Mouse (Mus musculus) mouse embryonic stem cell (cell line): Measurements from ENCODE around the gene Chst11.

Source experiments
- in situ Hi-C, 2 experiments: fragments of 300-500 bp; cut with MboI; formaldehyde crosslinking; loops; 1 replicate in 1 of 2; 3 replicates in 1 of 2; pipeline ENCODE4 v1.14.3; 2019 to 2020; ENCODE audit warnings: low sequenced_read_pairs in 2 of 2, low pct_unique_long_range_greater_than_20kb in 1 of 2, mixed read lengths in 1 of 2; ENCODE audit not compliant: unreplicated experiment in 1 of 2

Gene Chst11

GRCm38 (mm10) chr10:82984950-82985699, at the start of gene Chst11:
Gene Chst11, plus strand, starts transcription at chr10:82985498.
- in situ Hi-C loops, result no loop called here

GRCm38 (mm10) chr10:82935774-82936173, 49.5 kb upstream of the Chst11 start:
- in situ Hi-C loops, result no loop called here

DNA sequence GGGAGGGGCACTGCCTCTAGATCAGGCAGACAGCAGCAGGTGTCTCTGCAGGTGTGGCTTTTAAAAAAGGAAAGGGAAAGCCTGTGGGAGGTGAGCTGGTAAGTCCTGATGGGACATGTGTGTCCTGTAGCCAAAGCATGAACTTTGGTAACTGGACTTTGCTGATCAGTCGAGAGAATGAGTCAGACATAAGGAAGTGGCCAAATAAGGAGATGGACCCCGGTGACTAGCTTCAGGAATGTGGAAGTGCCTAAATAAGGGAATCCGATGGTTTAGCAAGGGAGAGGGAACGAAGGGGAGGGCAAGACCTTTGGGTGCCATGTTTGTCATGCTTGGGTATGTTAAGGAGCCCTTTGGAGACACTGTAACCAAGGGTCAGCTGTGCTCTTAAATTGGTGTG, 31.9 kb upstream of the Chst11 start:
- in situ Hi-C loops, result no loop called here

DNA sequence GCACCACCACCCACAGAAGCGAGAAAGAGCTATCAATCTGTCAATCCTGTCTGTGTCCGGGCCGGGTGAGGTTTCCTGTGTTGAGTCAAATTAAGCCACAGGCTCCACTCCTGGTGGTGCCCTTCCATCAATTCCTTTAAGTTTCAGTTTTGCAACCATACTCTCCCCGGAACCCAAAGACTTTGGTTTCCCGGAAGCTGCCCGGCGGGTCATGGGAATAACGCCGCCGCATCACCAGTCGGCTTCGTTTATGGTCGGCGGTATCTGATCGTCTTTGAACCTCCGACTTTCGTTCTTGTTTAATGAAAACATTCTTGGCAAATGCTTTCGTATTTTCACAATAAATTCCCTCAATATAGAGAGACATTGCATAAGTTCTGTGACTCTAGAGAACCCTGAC, 30.2 kb upstream of the Chst11 start:
- in situ Hi-C loops, result no loop called here

- in situ Hi-C loops, result no loop called here
Observed at GRCm38 (mm10) chr10:82958218-82958761, 27.0 kb upstream of the Chst11 start.

DNA sequence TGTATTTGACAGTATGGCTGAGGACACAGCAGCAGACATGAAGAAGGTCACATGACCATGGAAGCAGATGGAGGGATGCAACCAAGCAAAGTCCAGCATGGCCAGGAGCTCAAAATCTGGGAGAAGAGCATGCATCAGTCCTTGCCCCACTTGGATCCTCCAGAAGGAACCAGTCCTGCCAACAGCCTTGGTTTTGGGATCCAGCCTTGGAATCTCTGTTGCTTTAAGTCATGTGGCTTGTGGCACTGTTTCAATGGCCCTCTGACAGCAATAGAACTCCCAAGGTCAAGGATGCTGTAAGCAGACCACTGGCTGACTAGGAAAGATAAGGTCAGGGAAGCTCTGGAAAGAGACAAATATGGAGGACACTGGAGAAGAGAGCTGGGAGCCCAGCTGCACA, 26.0 kb upstream of the Chst11 start:
- in situ Hi-C loops, result no loop called here

GRCm38 (mm10) chr10:82961302-82961701, 24.0 kb upstream of the Chst11 start:
- in situ Hi-C loops, result no loop called here

DNA sequence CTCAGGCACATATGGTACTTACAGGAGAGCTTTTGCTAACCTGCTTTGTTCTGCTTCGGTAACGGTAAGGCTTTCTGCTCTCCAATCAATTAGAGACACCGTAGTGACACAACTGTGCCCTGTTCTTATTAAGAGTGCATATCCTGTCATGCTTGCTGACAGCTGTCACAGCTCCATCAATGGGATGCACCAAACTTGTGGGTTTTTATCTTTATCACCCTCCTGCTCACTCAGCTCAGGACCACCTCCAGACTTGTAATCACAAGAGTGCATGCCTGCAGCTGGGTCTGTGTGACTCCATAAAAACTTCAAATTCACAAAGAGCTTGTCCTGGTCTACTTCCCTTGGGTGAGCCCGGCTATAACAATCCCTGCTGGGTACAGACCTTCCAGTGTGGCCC, 23.3 kb upstream of the Chst11 start:
- in situ Hi-C loops, result no loop called here

DNA sequence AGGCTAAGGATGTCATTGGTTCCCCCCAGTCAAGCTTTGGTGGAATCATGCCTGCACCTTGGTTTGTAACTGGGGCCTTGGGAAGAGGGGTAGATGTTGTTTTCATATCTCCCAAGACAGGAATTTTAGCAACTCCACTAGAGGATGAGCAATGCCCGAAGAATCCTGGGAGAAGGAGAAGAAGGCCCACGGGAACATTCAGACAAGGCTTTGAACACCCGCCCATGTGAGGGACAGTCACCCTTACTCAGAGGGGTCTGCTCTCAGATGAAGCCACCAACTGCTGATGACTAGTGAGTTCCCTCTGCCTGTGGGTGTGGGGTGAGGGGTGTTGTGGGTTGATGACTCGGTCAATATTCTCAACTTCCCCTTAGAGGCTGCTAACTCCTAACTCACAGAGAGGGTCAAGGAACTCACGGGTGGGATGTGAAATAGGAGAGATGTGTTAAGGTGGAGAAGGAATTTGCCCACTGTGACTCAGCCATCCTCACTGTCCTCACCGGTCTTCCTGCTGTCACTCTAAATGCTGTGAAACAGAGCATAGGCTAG, 22.8 kb upstream of the Chst11 start:
- in situ Hi-C loops, result no loop called here

DNA sequence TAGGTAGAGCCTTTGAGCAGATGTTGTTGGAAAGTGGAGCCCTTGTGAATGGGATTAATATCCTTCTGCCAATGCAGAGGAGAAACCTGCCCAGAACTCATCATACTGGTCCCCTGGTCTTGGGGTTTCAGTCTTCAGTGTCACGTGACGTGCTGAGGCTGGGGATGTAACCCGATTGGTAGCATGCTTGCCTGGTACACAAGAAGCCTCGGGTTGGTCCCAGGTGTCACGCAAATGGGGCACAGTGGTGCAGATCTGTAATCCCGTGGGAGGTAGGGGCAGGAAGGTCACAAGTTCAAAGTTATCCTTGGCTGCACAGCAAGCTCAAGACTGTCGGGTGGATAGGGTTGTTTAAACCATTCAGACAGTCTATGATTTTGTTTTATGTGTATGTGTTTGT, 20.8 kb upstream of the Chst11 start:
- in situ Hi-C loops, result no loop called here

DNA sequence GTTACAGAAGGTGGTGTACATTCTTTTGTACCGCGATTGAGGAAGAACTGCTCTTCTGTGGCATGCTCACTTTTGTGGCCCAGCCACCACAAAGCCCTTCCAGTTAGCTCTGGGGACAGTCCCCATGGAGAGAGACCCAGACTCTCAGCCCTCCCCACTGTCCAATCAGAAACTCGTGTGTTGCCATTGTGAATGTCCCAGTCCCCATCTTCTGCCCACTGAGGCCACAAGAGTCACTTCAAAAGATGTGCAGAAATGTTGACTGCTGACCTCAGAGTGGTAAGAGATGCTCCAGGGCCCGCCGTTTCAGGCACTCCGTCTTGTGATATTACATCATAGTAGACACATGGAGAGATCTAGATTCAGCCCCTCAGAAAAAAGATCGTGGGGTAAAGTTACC, 18.6 kb upstream of the Chst11 start:
- in situ Hi-C loops, result no loop called here

DNA sequence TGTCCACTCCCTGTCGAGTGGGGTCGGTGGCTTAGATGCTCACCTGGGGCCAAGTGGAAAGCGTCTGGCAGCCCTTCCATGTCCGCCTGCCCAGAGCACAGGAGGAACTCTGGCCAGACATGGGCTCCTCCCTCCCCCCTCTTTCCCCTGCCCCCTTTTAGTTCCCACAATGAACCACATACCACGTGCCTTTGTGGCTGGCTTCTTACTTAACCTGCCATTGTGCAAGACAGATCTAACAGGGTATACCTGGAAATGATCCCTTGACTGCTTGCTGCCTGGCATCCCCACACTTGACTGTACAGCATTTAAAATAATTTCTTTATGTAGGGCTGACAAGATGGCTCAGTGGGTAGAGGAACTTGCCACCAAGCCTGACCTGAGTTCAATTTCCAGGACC, 15.7 kb upstream of the Chst11 start:
- in situ Hi-C loops, result no loop called here

DNA sequence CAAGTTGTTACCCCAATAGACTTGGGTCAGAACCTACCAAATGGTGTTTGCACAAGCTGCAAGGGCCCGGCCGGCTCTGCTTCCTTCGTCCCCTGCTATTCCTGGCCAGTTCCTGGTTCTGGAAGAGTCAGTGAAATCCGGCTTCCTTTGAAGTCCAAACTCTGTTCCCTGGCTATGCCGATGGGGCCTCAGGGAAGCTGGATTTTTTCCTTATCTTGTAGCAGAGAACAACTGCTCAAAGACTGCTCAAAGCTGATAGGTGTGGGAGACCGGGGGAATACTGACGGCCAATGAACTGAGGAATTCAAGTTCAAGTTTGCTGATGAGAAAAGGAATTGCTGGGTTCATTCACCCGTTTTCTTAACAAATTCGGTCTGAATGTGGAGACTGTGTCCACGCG, 13.7 kb upstream of the Chst11 start:
- in situ Hi-C loops, result no loop called here

- in situ Hi-C loops, result no loop called here
Observed at GRCm38 (mm10) chr10:82974201-82974600, 11.1 kb upstream of the Chst11 start.

GRCm38 (mm10) chr10:82974627-82975177, 10.6 kb upstream of the Chst11 start:
- in situ Hi-C loops, result no loop called here

GRCm38 (mm10) chr10:82975806-82976205, 9.5 kb upstream of the Chst11 start:
- in situ Hi-C loops, result no loop called here

DNA sequence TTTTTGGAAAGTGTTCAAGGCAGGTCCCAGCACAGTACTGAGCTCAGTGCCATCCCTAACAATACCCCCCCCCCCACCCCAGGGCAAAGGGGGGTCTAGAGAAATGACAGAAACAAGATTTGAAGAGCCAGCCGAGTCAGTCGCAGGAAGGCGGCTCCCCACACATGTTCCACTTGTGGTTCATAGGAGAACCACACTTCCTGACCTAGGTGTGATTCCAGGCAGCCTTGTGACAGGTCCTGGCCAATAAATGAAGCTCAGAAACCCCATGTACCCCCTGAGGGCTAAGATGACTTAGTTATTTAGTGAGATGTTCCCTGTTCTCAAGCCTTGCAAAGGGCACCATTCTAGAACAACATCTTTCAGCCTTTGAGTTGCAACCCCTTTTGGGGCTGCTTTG, 3.0 kb upstream of the Chst11 start:
- in situ Hi-C loops, result no loop called here

GRCm38 (mm10) chr10:82985700-82986131, 418 bp downstream of the Chst11 start:
- in situ Hi-C loops, result no loop called here

GRCm38 (mm10) chr10:82986251-82986992, 1.1 kb downstream of the Chst11 start:
- in situ Hi-C loops, result no loop called here
